Mouse (Mus musculus) spleen, embryonic (tissue): Measurements from ENCODE around the gene Hspd1.

ENCODE experiments used
- CTCF ChIA-PET: fragments of 350-600 bp; sonication (Branson Sonifier 250); formaldehyde crosslinking; loops from one replicate; lab custom pipeline; 2022; lab: Charles Lee

The Hspd1 gene

GRCm38 (mm10) chr1:55042246-55042645 lies 45.8 kb downstream of the Hspd1 start:
- CTCF ChIA-PET: no interaction called here

GRCm38 (mm10) chr1:55041691-55042090 lies 46.4 kb downstream of the Hspd1 start:
- CTCF ChIA-PET: no interaction called here

GRCm38 (mm10) chr1:55039944-55040343 lies 48.1 kb downstream of the Hspd1 start:
- CTCF ChIA-PET: no interaction called here

- CTCF ChIA-PET: interaction anchor here (0.5 to 0.6 kb wide), 2 partner anchors 274 to 341 kb away, joined by 3 to 5 read pairs; no protein-coding TSS in a partner anchor
These were observed 56.8 kb downstream of the Hspd1 start for GRCm38 (mm10) chr1:55031026-55031779.

GRCm38 (mm10) chr1:55029446-55029845 lies 58.6 kb downstream of the Hspd1 start:
- CTCF ChIA-PET: interaction anchor here (0.6 to 0.8 kb wide), 2 partner anchors 18 to 22 kb away, joined by 3 read pairs; no protein-coding TSS in a partner anchor

- CTCF ChIA-PET: interaction anchor here (0.8 kb wide), 1 partner anchor 23 kb away, joined by 3 read pairs; no protein-coding TSS in a partner anchor
These were observed 59.4 kb downstream of the Hspd1 start for GRCm38 (mm10) chr1:55028512-55029249.

- CTCF ChIA-PET: no interaction called here
These were observed 60.1 kb downstream of the Hspd1 start for GRCm38 (mm10) chr1:55027966-55028365.
